8 mouse cellular contexts compared by ENCODE assay signal in genomic region chr11:100939512-100940151, GRCm38 (mm10). TPM values are rescaled to one million over a fixed set of nuclear protein-coding genes. Genes with fewer than 3 reads are reported as not detected.
DNase-seq lines count a peak whose midpoint lies in the region; ATAC-seq and TF ChIP-seq lines count a peak whose summit lies in the region.

Gene Stat3, minus strand, starts transcription at chr11:100939540.

- no peaks in the 10 kb centered on the region for H3K9me3 ChIP-seq in MEL (replicated peaks; ENCODE audit: insufficient read depth, low read length)
- no peaks in the 10 kb centered on the region for H3K9me3 ChIP-seq in forebrain, embryonic 16.5 days (ENCODE audit: control insufficient read depth, low read length)
- H3K9me3 ChIP-seq in lung, embryonic 16.5 days (ENCODE audit: control insufficient read depth, low read length) = no peaks in the 10 kb centered on the region

- H3K4me1 ChIP-seq in MEL (ENCODE audit: control insufficient read depth in 1 of 2, insufficient read depth in 2 of 2, low read length in 2 of 2) = peaks cover 17 to 27% of the 10 kb centered on the region in 2 experiments
- peaks cover 8% of the 10 kb centered on the region for H3K4me1 ChIP-seq in forebrain, embryonic 16.5 days (replicated peaks; ENCODE audit: control insufficient read depth, insufficient read depth, low read length)
- peaks cover 20% of the 10 kb centered on the region for H3K4me1 ChIP-seq in lung, embryonic 16.5 days (replicated peaks; ENCODE audit: control insufficient read depth, insufficient read depth, low read length)

- TF ChIP-seq EP300 in MEL (IDR thresholded peaks at IDR 0.05; ENCODE audit: low read depth in 1 of 2, low read length in 2 of 2) = peak; percentile 43 to 79; a peak in 3 of 4 replicates

- TF ChIP-seq RAD21 in MEL (IDR thresholded peaks at IDR 0.05; ENCODE audit: low read depth, low read length) = no peak

- peak within 1 kb of the TSS; percentile 66 for H3K4me2 ChIP-seq in forebrain, embryonic 16.5 days (ENCODE audit: low read length)
- peak within 1 kb of the TSS; percentile 94 for H3K4me2 ChIP-seq in lung, embryonic 16.5 days (ENCODE audit: low read depth, low read length)

- peak within 1 kb of the TSS; percentile 56 for H3K27ac ChIP-seq in MEL (ENCODE audit: control insufficient read depth, low read depth, low read length)
- peak within 1 kb of the TSS; percentile 66 for H3K27ac ChIP-seq in forebrain, embryonic 16.5 days (ENCODE audit: low read length)
- peak within 1 kb of the TSS; percentile 88 for H3K27ac ChIP-seq in lung, embryonic 16.5 days (ENCODE audit: low read length)

- WGBS in forebrain, embryonic 16.5 days = under 1% methylated on average over 29 of the region's 29 CpGs
- WGBS in lung, embryonic 16.5 days = under 1% methylated on average over 29 of the region's 29 CpGs

- H3K36me3 ChIP-seq in MEL (ENCODE audit: control insufficient read depth in 1 of 2, insufficient read depth in 2 of 2, low read length in 2 of 2) = peaks cover 0 to 35% of the 10 kb centered on the region in 2 experiments; a peak in 2 of 4 replicates
- H3K36me3 ChIP-seq in forebrain, embryonic 16.5 days (ENCODE audit: control insufficient read depth, insufficient read depth) = no peaks in the 10 kb centered on the region
- H3K36me3 ChIP-seq in lung, embryonic 16.5 days (ENCODE audit: control insufficient read depth, insufficient read depth, low read length) = no peaks in the 10 kb centered on the region

- ATAC-seq in forebrain, embryonic 16.5 days = peak; percentile 94
- peak; percentile 90 for ATAC-seq in hematopoietic stem cell, adult 5-6 weeks (replicated peaks in 1 of 2; ENCODE audit: insufficient read depth in 1 of 2, low FRiP score in 2 of 2, low TSS enrichment in 1 of 2, low read depth in 1 of 2, poor library complexity in 2 of 2, severe bottlenecking in 2 of 2)
- peak; percentile 99 for ATAC-seq in lung, embryonic 16.5 days (ENCODE audit: low read depth)

- H3K9ac ChIP-seq in MEL (ENCODE audit: control insufficient read depth, low read depth, low read length, poor library complexity, severe bottlenecking) = peak within 1 kb of the TSS; percentile 79
- H3K9ac ChIP-seq in forebrain, embryonic 16.5 days (replicated peaks; ENCODE audit: low read depth, low read length) = peak within 1 kb of the TSS; percentile 85
- H3K9ac ChIP-seq in lung, embryonic 16.5 days (ENCODE audit: low read length) = peak within 1 kb of the TSS; percentile 95

- H3K4me3 ChIP-seq in MEL (ENCODE audit: control insufficient read depth in 1 of 2, insufficient read depth in 1 of 2, low read depth in 2 of 2, low read length in 2 of 2) = peak within 1 kb of the TSS; percentile 69 to 75
- H3K4me3 ChIP-seq in forebrain, embryonic 16.5 days (replicated peaks; ENCODE audit: low read length) = peak within 1 kb of the TSS; percentile 89
- peak within 1 kb of the TSS; percentile 100 for H3K4me3 ChIP-seq in lung, embryonic 16.5 days (ENCODE audit: low read length)

- peak; percentile 100 for DNase-seq in MEL (ENCODE audit: low read depth, low spot score)
- peak; percentile 99 to 100 for DNase-seq in cerebellum, adult 18-20 months
- peak; percentile 99 for DNase-seq in layer of hippocampus, adult 9-10 months (ENCODE audit: low spot score)
- DNase-seq in ovary, postnatal 10 days (ENCODE audit: low spot score) = peak; percentile 100
- peak; percentile 98 to 100 for DNase-seq in thymus, postnatal 10 days (ENCODE audit: low spot score in 2 of 2)

- TF ChIP-seq POLR2A in MEL (IDR thresholded peaks at IDR 0.05; ENCODE audit: control insufficient read depth in 1 of 2, insufficient read depth in 1 of 2, low read depth in 1 of 2, low read length in 2 of 2, poor library complexity in 1 of 2) = peak; percentile 58 to 84; a peak in 3 of 4 replicates

- no peaks in the 10 kb centered on the region for H3K27me3 ChIP-seq in MEL (ENCODE audit: control insufficient read depth in 1 of 2, insufficient read depth in 2 of 2, low read length in 2 of 2)
- no peaks in the 10 kb centered on the region for H3K27me3 ChIP-seq in forebrain, embryonic 16.5 days (replicated peaks; ENCODE audit: control insufficient read depth, insufficient read depth, low read length)
- H3K27me3 ChIP-seq in lung, embryonic 16.5 days (ENCODE audit: control insufficient read depth, insufficient read depth, low read depth, low read length) = no peaks in the 10 kb centered on the region

- TF ChIP-seq CTCF in MEL (IDR thresholded peaks at IDR 0.05 in 2 of 3, conservative IDR thresholded peaks at IDR 0.05 in 1 of 3; ENCODE audit: control insufficient read depth in 1 of 3, insufficient read depth in 1 of 3, low read depth in 2 of 3, low read length in 3 of 3, poor library complexity in 1 of 3, severe bottlenecking in 1 of 3) = no peak

- H3K79me2 ChIP-seq in MEL (ENCODE audit: control insufficient read depth, insufficient read depth, low read length, poor library complexity) = peaks cover 11% of the 10 kb centered on the region

TF ChIP-seq in MEL, 35 proteins besides CTCF, POLR2A, EP300 and RAD21:
- TF ChIP-seq CHD1 (IDR thresholded peaks at IDR 0.05; ENCODE audit: low read depth, low read length) (0 out of 2 replicates have a peak, but pooled peaks have one; percentile 6), SIN3A (IDR thresholded peaks at IDR 0.05; ENCODE audit: low read length) (peak; percentile 100), ZNF384 (IDR thresholded peaks at IDR 0.05; ENCODE audit: low read depth, low read length) (peak; percentile 72), ELF1 (IDR thresholded peaks at IDR 0.05; ENCODE audit: low read depth, low read length) (peak; percentile 69), USF2 (IDR thresholded peaks at IDR 0.05; ENCODE audit: borderline replicate concordance in 1 of 2, insufficient read depth in 1 of 2, low read depth in 1 of 2, low read length in 2 of 2) (peak in 1 of 2 experiments; percentile 37; a peak in 1 of 4 replicates), MEF2A (IDR thresholded peaks at IDR 0.05; ENCODE audit: extremely low read depth, insufficient replicate concordance, low read depth, low read length, poor library complexity, severe bottlenecking) (no peak), ZC3H11A (IDR thresholded peaks at IDR 0.05; ENCODE audit: low read depth, low read length) (no peak), NELFE (IDR thresholded peaks at IDR 0.05; ENCODE audit: low read depth, low read length) (peak; percentile 79), MAZ (IDR thresholded peaks at IDR 0.05; ENCODE audit: low read depth, low read length) (peak; percentile 96), BHLHE40 (IDR thresholded peaks at IDR 0.05; ENCODE audit: borderline replicate concordance, low read depth, low read length) (peak; percentile 74), SMC3 (IDR thresholded peaks at IDR 0.05; ENCODE audit: low read depth, low read length) (peak; percentile 27; the same call in 1 of the 2 replicates), POLR2AphosphoS2 (IDR thresholded peaks at IDR 0.05; ENCODE audit: low read length) (peak; percentile 73), MYB (IDR thresholded peaks at IDR 0.05; ENCODE audit: low read depth, low read length) (no peak), RCOR1 (IDR thresholded peaks at IDR 0.05; ENCODE audit: low read depth, low read length) (peak; percentile 79; the same call in 1 of the 2 replicates), KAT2A (conservative IDR thresholded peaks at IDR 0.05; ENCODE audit: low read depth, low read length) (peak; percentile 43; the same call in 1 of the 2 replicates), TBP (IDR thresholded peaks at IDR 0.05; ENCODE audit: low read depth, low read length) (peak; percentile 92), CHD2 (IDR thresholded peaks at IDR 0.05; ENCODE audit: low read length) (peak; percentile 55), MAFK (IDR thresholded peaks at IDR 0.05; ENCODE audit: borderline replicate concordance, low read depth, low read length) (no peak; the same call in 1 of the 2 replicates), E2F4 (IDR thresholded peaks at IDR 0.05; ENCODE audit: borderline replicate concordance, low read depth, low read length) (no peak), UBTF (IDR thresholded peaks at IDR 0.05; ENCODE audit: borderline replicate concordance, insufficient read depth, low read depth, low read length) (no peak), GABPA (IDR thresholded peaks at IDR 0.05; ENCODE audit: low read depth, low read length) (peak; percentile 11; the same call in 1 of the 2 replicates), ZMIZ1 (IDR thresholded peaks at IDR 0.05; ENCODE audit: low read depth, low read length) (no peak), NRF1 (IDR thresholded peaks at IDR 0.05; ENCODE audit: insufficient read depth, low read depth, low read length, poor library complexity, severe bottlenecking) (peak; percentile 51; the same call in 1 of the 2 replicates), HCFC1 (IDR thresholded peaks at IDR 0.05; ENCODE audit: low read depth, low read length) (peak; percentile 83), ETS1 (IDR thresholded peaks at IDR 0.05; ENCODE audit: low read depth, low read length) (peak; percentile 100), ZKSCAN1 (IDR thresholded peaks at IDR 0.05; ENCODE audit: low read depth, low read length) (no peak), MXI1 (IDR thresholded peaks at IDR 0.05; ENCODE audit: low read depth, low read length) (peak; percentile 100), TCF12 (IDR thresholded peaks at IDR 0.05; ENCODE audit: low read depth, low read length) (peak; percentile 76), MYC (IDR thresholded peaks at IDR 0.05; ENCODE audit: low read depth, low read length) (peak; percentile 99), JUND (IDR thresholded peaks at IDR 0.05; ENCODE audit: low read depth, low read length) (peak; percentile 100; the same call in 1 of the 2 replicates), POLR2AphosphoS5 (IDR thresholded peaks at IDR 0.05; ENCODE audit: borderline replicate concordance, low read depth, low read length) (no peak), GATA1 (IDR thresholded peaks at IDR 0.05; ENCODE audit: low read depth, low read length) (peak; percentile 58), USF1 (IDR thresholded peaks at IDR 0.05; ENCODE audit: low read depth, low read length) (peak; percentile 87), MAX (IDR thresholded peaks at IDR 0.05; ENCODE audit: low read length) (peak; percentile 99)

RNA-seq across cellular contexts. Expression of gene Stat3, which starts in this region (rescaled TPM):
- total RNA-seq in MEL (2012; rRNA removed) = 25.7 and 31.1 TPM in 2 replicates
- 100 to 1,000 TPM in 1 of 2 experiments, 10 to 100 TPM in 1; 64.7 to 249 TPM for polyA plus RNA-seq in MEL (2012; ENCODE audit: insufficient read depth in 1 of 2, insufficient read length in 2 of 2, low read depth in 1 of 2, low replicate concordance in 2 of 2, missing spikeins in 1 of 2)
- 30.6 and 31.5 TPM in 2 replicates for polyA plus RNA-seq in forebrain, embryonic 16.5 days (2015; fragmentation: Nextera tagmentation; extraction: Ambion mirVana)
- 108 and 135 TPM in 2 replicates for total RNA-seq in hematopoietic stem cell, adult 5-6 weeks (2017)
- polyA plus RNA-seq in lung, embryonic 16.5 days (2015; fragmentation: Nextera tagmentation; extraction: Ambion mirVana) = 58.5 and 63.7 TPM in 2 replicates

Comparison
In these comparisons a context has a peak if more than half of its experiments do, and no peak if none do; other contexts are left out.
1. Peak in every context shown above with its lines: DNase-seq, ATAC-seq, H3K4me3 ChIP-seq and H3K27ac ChIP-seq.